Mouse (Mus musculus) regulatory T cell (primary cell): Measurements from ENCODE around the gene Srsx.

Experiments
- in situ Hi-C: fragments of 300-600 bp; cut with MboI, MseI; formaldehyde crosslinking; loops from one replicate; pipeline ENCODE4 v1.15.1; 2025; ENCODE audit warnings: high pct_unique_total_duplicates

Srsx gene

GRCm38 (mm10) chrX:123222381-123222780 lies at the start of gene Srsx:
TSS of gene Srsx (minus strand) at chrX:123222481.
- in situ Hi-C loops: loop anchor here (5.0 kb wide), 1 partner anchor 455 kb away; no protein-coding TSS in a partner anchor

- in situ Hi-C loops: loop anchor here (25.0 kb wide), 1 partner anchor 665 kb away; no protein-coding TSS in a partner anchor
These were observed 24.5 kb upstream of the Srsx start, which contains the start of gene Gm17577 for GRCm38 (mm10) chrX:123246807-123247206. TSS of gene Gm17577 (minus strand) at chrX:123246907.
